Mouse (Mus musculus): ENCODE data around the gene Col15a1.

DNA sequence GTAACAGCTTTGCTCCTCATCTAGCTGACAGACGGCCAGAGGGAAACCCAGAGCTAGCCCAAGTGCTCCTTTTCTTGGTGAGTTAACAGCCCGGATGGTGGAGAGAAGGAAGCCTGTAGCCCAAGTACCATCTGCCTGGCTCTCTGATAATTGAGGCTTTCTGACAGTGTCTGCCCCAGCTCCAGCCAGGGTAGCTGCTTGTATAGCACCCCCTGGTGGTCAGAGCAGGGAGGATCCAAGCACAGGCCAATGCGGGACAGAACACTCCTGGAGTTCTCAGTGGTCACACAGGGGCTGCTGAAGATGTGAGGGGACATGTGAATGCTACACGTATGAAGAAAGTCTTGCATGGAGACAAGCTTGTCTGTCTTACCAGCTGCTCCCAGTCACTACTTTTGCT is 47.7 kb downstream of the Col15a1 start:
- peak; percentile 89 for TF ChIP-seq CTCF (IDR thresholded peaks at IDR 0.05; ENCODE audit: low read depth, low read length)
- TF ChIP-seq POLR2A (IDR thresholded peaks at IDR 0.05; ENCODE audit: insufficient read depth, low read length) = no peak
- TF ChIP-seq EP300 (IDR thresholded peaks at IDR 0.05; ENCODE audit: insufficient read depth, low read depth, low read length) = no peak
